Mouse (Mus musculus) heart, embryonic 11.5 days (tissue): ENCODE results near the gene Hoxc8. TPM values are rescaled to one million over a fixed set of nuclear protein-coding genes. Genes with fewer than 3 reads are reported as not detected.

ENCODE experiments used
- ATAC-seq: fragments of 200-750 bp; cut with Nextera tagmentation; replicated peaks from 2 replicates; pipeline ENCODE4 v1.8.0; 2017; ENCODE audit warnings: moderate library complexity; ENCODE audit not compliant: insufficient number of reproducible peaks, low FRiP score, low TSS enrichment
- H3K27ac ChIP-seq: fragments of 300-500 bp; sonication (generic); 2 replicates; pipeline ENCODE4 v1.5.1; 2014; ENCODE audit warnings: mild to moderate bottlenecking, low read depth, low read length
- H3K27me3 ChIP-seq: fragments of 300-500 bp; sonication (generic); 2 replicates; pipeline ENCODE4 v1.6.1; 2014; ENCODE audit warnings: mild to moderate bottlenecking, low read length, mixed read lengths; ENCODE audit not compliant: control insufficient read depth, insufficient read depth
- H3K36me3 ChIP-seq: fragments of 300-500 bp; sonication (generic); 2 replicates; pipeline ENCODE4 v1.6.1; 2014; ENCODE audit warnings: mild to moderate bottlenecking, low read length, moderate library complexity, mixed read lengths; ENCODE audit not compliant: control insufficient read depth, insufficient read depth
- H3K4me1 ChIP-seq: fragments of 300-500 bp; sonication (generic); 2 replicates; pipeline ENCODE4 v1.6.1; 2014; ENCODE audit warnings: low read length; ENCODE audit not compliant: control insufficient read depth, insufficient read depth
- H3K4me2 ChIP-seq: fragments of 300-500 bp; sonication (generic); 2 replicates; pipeline ENCODE4 v1.6.1; 2014; ENCODE audit warnings: mild to moderate bottlenecking, moderate library complexity
- H3K4me3 ChIP-seq: fragments of 300-500 bp; sonication (generic); 2 replicates; pipeline ENCODE4 v1.5.1; 2014; ENCODE audit warnings: low read depth, low read length
- H3K9ac ChIP-seq: fragments of 300-500 bp; sonication (generic); 2 replicates; pipeline ENCODE4 v1.6.1; 2014; ENCODE audit warnings: mild to moderate bottlenecking, low read depth, low read length, moderate library complexity
- H3K9me3 ChIP-seq: fragments of 300-500 bp; sonication (generic); replicated peaks from 2 replicates; pipeline ENCODE4 v1.6.1; 2016; ENCODE audit warnings: low read length; ENCODE audit not compliant: control insufficient read depth
- WGBS: fragments of 180-500 bp; shearing (Covaris S2); extraction: QIAGEN DNeasy Blood & Tissue Kit; methylation state at CpG from one replicate; pipeline ENCODE4 v1.1.7; 2014; ENCODE audit not compliant: insufficient replicate concordance; 5-methylcytosine and 5-hydroxymethylcytosine counted together
- polyA plus RNA-seq: library from polyadenylated mRNA; unstranded; fragments of >200 nt; fragmentation: Nextera tagmentation; extraction: Ambion mirVana; gene quantifications from 2 replicates; pipeline ENCODE4 v1.2.1, GENCODE M21; 2014

The Hoxc8 gene
- polyA plus RNA-seq, 1 experiment from 2014 or later: 0.20 TPM

DNA sequence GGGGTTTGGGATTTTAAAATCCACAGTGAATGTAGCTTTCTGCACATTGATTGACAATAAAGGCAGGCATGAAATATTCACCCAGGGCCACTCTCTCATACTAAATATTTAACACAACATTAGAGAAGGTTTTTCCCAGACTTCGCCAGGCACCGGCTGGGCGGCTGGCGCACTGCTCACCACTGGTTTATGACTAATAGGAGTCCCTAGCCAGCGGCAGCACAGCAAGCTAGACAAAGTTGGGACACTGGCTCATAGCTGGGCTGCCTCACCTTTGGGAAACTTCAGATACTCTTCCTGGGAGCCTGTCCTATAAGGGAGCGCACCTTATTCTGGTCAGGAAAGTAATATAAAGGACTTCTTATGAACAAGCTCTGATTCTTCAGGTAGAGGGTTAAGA, 36.8 kb upstream of the Hoxc8 start:
- no peak overlapping the region for H3K27ac ChIP-seq
- H3K36me3 ChIP-seq: no peaks in the 10 kb centered on the region
- no peak overlapping the region for H3K4me3 ChIP-seq
- WGBS: 6% methylated on average over 6 of the region's 6 CpGs
- H3K9ac ChIP-seq: no peak overlapping the region
- no peak for ATAC-seq
- H3K4me2 ChIP-seq: no peak overlapping the region
- no peaks in the 10 kb centered on the region for H3K9me3 ChIP-seq
- peaks cover 3% of the 10 kb centered on the region; the same call in 1 of the 2 replicates for H3K4me1 ChIP-seq
- H3K27me3 ChIP-seq: peaks cover 96% of the 10 kb centered on the region

DNA sequence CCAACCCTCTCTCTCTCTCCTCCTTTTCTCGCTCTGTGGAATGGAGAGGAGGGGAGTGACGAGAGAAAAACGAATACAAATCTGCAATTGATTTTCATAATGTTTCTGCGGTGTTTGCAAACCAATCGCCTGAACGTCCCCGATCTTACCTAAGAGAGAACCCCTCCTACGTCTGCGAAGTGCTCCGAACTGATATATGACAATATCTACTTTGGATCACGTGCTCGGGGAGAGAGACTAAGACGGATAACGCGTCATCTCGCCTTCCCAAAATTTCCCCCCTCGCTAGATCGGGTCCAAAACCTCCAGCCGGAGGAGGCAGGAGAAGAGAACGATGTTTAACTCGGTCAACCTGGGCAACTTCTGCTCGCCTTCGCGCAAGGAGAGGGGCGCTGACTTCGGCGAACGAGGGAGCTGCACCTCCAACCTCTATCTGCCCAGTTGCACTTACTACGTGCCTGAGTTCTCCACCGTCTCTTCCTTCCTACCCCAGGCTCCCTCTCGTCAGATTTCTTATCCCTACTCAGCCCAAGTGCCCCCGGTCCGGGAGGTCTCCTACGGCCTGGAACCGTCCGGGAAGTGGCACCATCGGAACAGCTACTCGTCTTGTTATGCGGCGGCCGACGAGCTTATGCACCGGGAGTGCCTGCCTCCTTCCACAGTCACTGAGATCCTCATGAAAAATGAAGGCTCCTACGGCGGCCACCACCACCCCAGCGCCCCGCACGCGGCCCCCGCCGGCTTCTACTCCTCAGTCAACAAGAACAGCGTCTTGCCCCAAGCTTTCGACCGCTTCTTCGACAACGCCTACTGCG, 36.0 kb upstream of the Hoxc8 start, which contains the start of gene Hoxc11:
TSS of gene Hoxc11 (plus strand) at position 236 of the 815 bp plus-strand sequence.
- no peak within 1 kb of the TSS for H3K9ac ChIP-seq
- no peak within 1 kb of the TSS for H3K4me3 ChIP-seq
- 1% methylated on average over 56 of the region's 57 CpGs for WGBS
- no peaks in the 10 kb centered on the region for H3K36me3 ChIP-seq
- no peak within 1 kb of the TSS for H3K27ac ChIP-seq
- no peak for ATAC-seq
- no peaks in the 10 kb centered on the region for H3K9me3 ChIP-seq
- no peak within 1 kb of the TSS for H3K4me2 ChIP-seq
- peaks cover 94% of the 10 kb centered on the region for H3K27me3 ChIP-seq
- H3K4me1 ChIP-seq: peaks cover 3% of the 10 kb centered on the region; the same call in 1 of the 2 replicates

DNA sequence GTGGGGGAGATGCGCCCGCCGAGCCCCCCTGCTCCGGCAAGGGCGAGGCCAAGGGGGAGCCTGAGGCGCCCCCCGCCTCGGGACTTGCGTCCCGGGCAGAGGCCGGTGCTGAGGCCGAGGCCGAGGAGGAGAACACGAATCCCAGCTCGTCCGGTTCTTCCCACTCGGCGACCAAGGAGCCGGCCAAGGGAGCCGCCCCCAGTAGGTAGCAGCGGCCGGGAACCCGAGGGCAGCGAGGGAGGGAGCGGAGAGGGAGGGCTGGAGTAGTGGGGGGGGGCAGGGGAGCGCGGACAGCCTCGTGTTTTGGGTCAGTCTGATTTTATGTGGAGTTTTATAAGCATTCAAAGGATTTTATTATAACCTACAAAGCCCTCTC, 35.4 kb upstream of the Hoxc8 start:
- no peak overlapping the region for H3K4me2 ChIP-seq
- ATAC-seq: no peak
- no peak overlapping the region for H3K27ac ChIP-seq
- peaks cover 3% of the 10 kb centered on the region; the same call in 1 of the 2 replicates for H3K4me1 ChIP-seq
- H3K9ac ChIP-seq: no peak overlapping the region
- H3K9me3 ChIP-seq: no peaks in the 10 kb centered on the region
- WGBS: 0% methylated on average over 26 of the region's 28 CpGs
- no peaks in the 10 kb centered on the region for H3K36me3 ChIP-seq
- H3K27me3 ChIP-seq: peaks cover 94% of the 10 kb centered on the region
- H3K4me3 ChIP-seq: no peak overlapping the region

DNA sequence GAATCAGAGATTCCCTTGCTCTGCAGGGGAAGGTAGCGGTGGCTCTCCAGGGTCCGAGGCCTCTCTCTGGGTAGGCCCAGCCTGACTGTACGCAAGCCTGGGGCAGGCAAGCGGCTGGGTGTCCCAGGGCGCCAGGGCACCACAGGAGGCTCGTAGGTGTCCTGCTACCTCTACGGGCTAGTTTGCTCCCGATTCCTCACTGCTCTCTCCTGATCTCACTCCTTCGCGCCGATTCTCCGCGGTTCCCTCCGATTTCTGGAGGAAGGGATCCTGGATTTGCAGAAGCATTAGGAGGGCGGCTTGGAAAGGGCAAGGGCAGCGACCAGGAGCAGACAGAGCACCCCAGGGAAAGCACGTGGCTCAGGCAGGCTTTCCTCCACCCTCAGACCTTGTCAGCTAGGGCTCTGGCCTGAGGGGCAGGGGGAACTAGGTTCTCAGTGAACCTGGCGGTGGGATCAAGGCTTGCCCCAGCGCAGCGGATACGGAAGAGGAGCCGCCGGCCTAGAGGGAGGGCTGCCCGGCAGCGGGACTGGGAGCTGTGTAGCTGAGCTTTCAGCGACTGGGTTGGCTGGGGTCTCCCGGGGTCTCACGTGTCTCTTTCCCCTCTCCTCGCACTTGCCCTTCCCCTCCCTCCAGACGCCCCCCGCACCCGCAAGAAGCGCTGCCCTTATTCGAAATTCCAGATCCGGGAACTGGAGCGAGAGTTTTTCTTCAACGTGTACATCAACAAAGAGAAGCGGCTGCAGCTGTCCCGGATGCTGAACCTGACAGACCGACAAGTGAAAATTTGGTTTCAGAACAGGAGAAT, 34.4 kb upstream of the Hoxc8 start:
- no peaks in the 10 kb centered on the region for H3K36me3 ChIP-seq
- no peak overlapping the region for H3K4me3 ChIP-seq
- peaks cover 94% of the 10 kb centered on the region for H3K27me3 ChIP-seq
- no peak overlapping the region for H3K27ac ChIP-seq
- H3K4me2 ChIP-seq: no peak overlapping the region; the same call in 1 of the 2 replicates
- H3K9ac ChIP-seq: no peak overlapping the region
- H3K9me3 ChIP-seq: no peaks in the 10 kb centered on the region
- peaks cover 3% of the 10 kb centered on the region; the same call in 1 of the 2 replicates for H3K4me1 ChIP-seq
- WGBS: under 1% methylated on average over 36 of the region's 40 CpGs
- ATAC-seq: no peak

DNA sequence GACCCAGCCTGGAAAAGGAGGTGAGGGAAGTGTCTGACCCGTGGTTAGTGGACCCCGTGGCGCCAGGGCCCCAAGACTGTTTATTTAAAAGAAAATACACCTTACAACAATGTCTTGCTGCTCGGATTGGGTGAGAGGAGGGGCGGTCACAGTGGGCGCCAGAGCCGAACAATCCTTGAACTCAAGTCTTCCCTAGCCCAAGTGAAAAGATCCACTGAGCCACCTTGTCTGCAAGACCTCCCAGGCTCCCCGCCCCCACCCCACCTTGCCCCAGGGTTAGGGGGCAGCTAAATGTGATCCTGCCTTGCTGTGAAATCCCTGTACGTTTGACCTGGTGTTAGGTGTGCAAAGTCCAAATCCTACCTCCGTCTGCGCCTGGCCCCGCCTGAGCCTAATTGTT, 33.5 kb upstream of the Hoxc8 start:
- Histone ChIP-seq H3K4me2 (no peak overlapping the region), H3K4me3 (no peak overlapping the region), H3K27ac (no peak overlapping the region), H3K9ac (no peak overlapping the region), H3K27me3 (peaks cover 95% of the 10 kb centered on the region), H3K4me1 (peaks cover 3% of the 10 kb centered on the region; the same call in 1 of the 2 replicates), H3K36me3 (no peaks in the 10 kb centered on the region), H3K9me3 (no peaks in the 10 kb centered on the region)
- no peak for ATAC-seq
- 0% methylated on average over 12 of the region's 12 CpGs for WGBS

GRCm38 (mm10) chr15:102959663-102960191, 30.7 kb upstream of the Hoxc8 start:
- Histone ChIP-seq H3K27me3 (peaks cover 94% of the 10 kb centered on the region), H3K36me3 (no peaks in the 10 kb centered on the region)
- ATAC-seq: no peak

GRCm38 (mm10) chr15:102961728-102962127, 28.7 kb upstream of the Hoxc8 start:
- H3K4me2 ChIP-seq: no peak overlapping the region
- no peaks in the 10 kb centered on the region for H3K36me3 ChIP-seq
- H3K27ac ChIP-seq: no peak overlapping the region
- WGBS: 2% methylated on average over 6 of the region's 6 CpGs
- H3K9me3 ChIP-seq: no peaks in the 10 kb centered on the region
- H3K9ac ChIP-seq: no peak overlapping the region
- 0 out of 2 replicates have a peak, but pooled peaks cover under 1% of the 10 kb centered on the region for H3K4me1 ChIP-seq
- H3K27me3 ChIP-seq: peaks cover 94% of the 10 kb centered on the region
- no peak for ATAC-seq
- no peak overlapping the region for H3K4me3 ChIP-seq

More at GRCm38 (mm10) chr15:102959663-102960191, 30.7 kb upstream of the Hoxc8 start:
- Histone ChIP-seq H3K4me1 (peaks cover 3% of the 10 kb centered on the region; the same call in 1 of the 2 replicates), H3K4me3 (no peak overlapping the region), H3K27ac (no peak overlapping the region), H3K9ac (no peak overlapping the region), H3K9me3 (no peaks in the 10 kb centered on the region), H3K4me2 (no peak overlapping the region)
- WGBS: 3% methylated on average over 13 of the region's 13 CpGs

DNA sequence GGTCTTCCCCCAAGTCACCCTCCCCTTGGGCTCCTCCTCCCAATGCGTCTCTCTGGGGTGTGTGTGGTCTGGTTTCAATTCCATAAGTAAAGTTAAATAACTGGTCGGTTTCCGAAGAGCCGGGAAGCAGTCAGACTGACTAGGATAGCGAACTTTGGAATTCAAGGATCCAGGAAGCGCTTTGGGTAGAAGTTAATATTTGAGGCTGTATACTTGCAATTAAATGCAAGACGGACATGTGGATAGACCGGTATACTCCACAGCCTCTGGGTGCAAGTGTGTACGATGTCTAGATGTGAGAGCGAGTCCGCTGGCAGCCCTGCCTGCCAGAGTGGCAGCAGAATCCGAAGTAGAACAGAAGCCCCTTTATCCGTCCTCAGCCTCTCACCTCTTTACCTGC, 27.9 kb upstream of the Hoxc8 start:
- H3K27me3 ChIP-seq: peaks cover 94% of the 10 kb centered on the region
- H3K4me3 ChIP-seq: no peak overlapping the region
- 1% methylated on average over 13 of the region's 13 CpGs for WGBS
- H3K36me3 ChIP-seq: no peaks in the 10 kb centered on the region
- 0 out of 2 replicates have a peak, but pooled peaks cover 2% of the 10 kb centered on the region for H3K4me1 ChIP-seq
- H3K27ac ChIP-seq: no peak overlapping the region
- H3K4me2 ChIP-seq: no peak overlapping the region
- H3K9ac ChIP-seq: no peak overlapping the region
- H3K9me3 ChIP-seq: no peaks in the 10 kb centered on the region
- ATAC-seq: no peak
